Mouse (Mus musculus) CH12.LX (cell line): ENCODE results near the gene Mrtfb. TPM values are rescaled to one million over a fixed set of nuclear protein-coding genes. Genes with fewer than 3 reads are reported as not detected.

Source experiments
- DNase-seq: peaks from one replicate; pipeline ENCODE4 v3.0.0-alpha.2; 2013; ENCODE audit errors: extremely low read depth
- H3K27ac ChIP-seq: 2 replicates; pipeline ENCODE4 v1.5.1; 2012; ENCODE audit warnings: low read depth, mild to moderate bottlenecking, control low read depth, moderate library complexity; ENCODE audit not compliant: insufficient read depth
- H3K27me3 ChIP-seq: replicated peaks from 2 replicates; pipeline ENCODE3; 2012; ENCODE audit warnings: inconsistent platforms
- H3K36me3 ChIP-seq, 2 experiments: replicated peaks in 1 of 2; 2 replicates each; pipeline versions ENCODE3 to v1.6.1; 2012; ENCODE audit warnings: inconsistent platforms in 1 of 2, low read length in 1 of 2, mild to moderate bottlenecking in 1 of 2, mixed read lengths in 1 of 2, moderate library complexity in 1 of 2; ENCODE audit not compliant: control insufficient read depth in 1 of 2, insufficient read depth in 1 of 2
- H3K4me1 ChIP-seq, 2 experiments: 2 replicates each; pipeline ENCODE4 v1.6.1; 2012; ENCODE audit warnings: inconsistent platforms in 1 of 2, moderate library complexity in 1 of 2; ENCODE audit not compliant: insufficient read depth in 2 of 2, control insufficient read depth in 1 of 2
- H3K4me2 ChIP-seq: 2 replicates; pipeline ENCODE4 v1.6.1; 2012; ENCODE audit warnings: low read depth, mild to moderate bottlenecking, control low read depth; ENCODE audit not compliant: poor library complexity, insufficient read depth, severe bottlenecking
- H3K4me3 ChIP-seq, 3 experiments: fragments of 150-350 bp in 1 of 3; sonication (generic) in 1 of 3; replicated peaks in 1 of 3; 2 replicates each; pipeline versions ENCODE3 to v1.5.1; 2011 to 2012; ENCODE audit warnings: low read depth in 2 of 3, low read length in 2 of 3, mild to moderate bottlenecking in 2 of 3, moderate library complexity in 2 of 3, control low read depth in 1 of 3, improper control_type of control experiment in 1 of 3, inconsistent platforms in 1 of 3, mixed read lengths in 1 of 3; ENCODE audit not compliant: poor library complexity in 1 of 3
- H3K79me2 ChIP-seq: replicated peaks from 2 replicates; pipeline ENCODE4 v1.6.1; 2012; ENCODE audit warnings: mild to moderate bottlenecking, moderate library complexity; ENCODE audit not compliant: control insufficient read depth, poor library complexity, insufficient read depth, severe bottlenecking; ENCODE audit errors: extremely low read depth
- H3K9ac ChIP-seq: 2 replicates; pipeline ENCODE4 v1.6.1; 2012; ENCODE audit warnings: low read depth, mild to moderate bottlenecking, control low read depth, moderate library complexity; ENCODE audit not compliant: insufficient read depth
- H3K9me3 ChIP-seq: replicated peaks from 2 replicates; pipeline ENCODE3; 2012; ENCODE audit warnings: low read length, inconsistent platforms, mixed read lengths
- BHLHE40 ChIP-seq: IDR thresholded peaks from 2 replicates; pipeline ENCODE4 v1.6.1; 2011; ENCODE audit warnings: mild to moderate bottlenecking, low read depth, low read length, improper control_type of control experiment
- CHD2 ChIP-seq: IDR thresholded peaks from 2 replicates; pipeline ENCODE4 v1.6.1; 2011; ENCODE audit warnings: low read length, improper control_type of control experiment
- CTCF ChIP-seq, 2 experiments: IDR thresholded peaks in 1 of 2; conservative IDR thresholded peaks in 1 of 2; 2 replicates each; pipeline ENCODE4 v1.5.1; 2011 to 2012; ENCODE audit warnings: low read depth in 2 of 2, low read length in 2 of 2, improper control_type of control experiment in 1 of 2, inconsistent platforms in 1 of 2, mild to moderate bottlenecking in 1 of 2, moderate library complexity in 1 of 2
- ELF1 ChIP-seq: IDR thresholded peaks from 2 replicates; pipeline ENCODE4 v1.6.1; 2014; ENCODE audit warnings: low read depth, mild to moderate bottlenecking, inconsistent platforms, low read length, improper control_type of control experiment
- EP300 ChIP-seq: IDR thresholded peaks from 2 replicates; pipeline ENCODE4 v1.6.1; 2011; ENCODE audit warnings: low read length, improper control_type of control experiment
- GABPA ChIP-seq: IDR thresholded peaks from 2 replicates; pipeline ENCODE4 v1.6.1; 2012; ENCODE audit warnings: low read depth, low read length, improper control_type of control experiment, inconsistent platforms; ENCODE audit not compliant: insufficient replicate concordance
- HCFC1 ChIP-seq: IDR thresholded peaks from 2 replicates; pipeline ENCODE4 v1.6.1; 2012; ENCODE audit warnings: low read depth, mild to moderate bottlenecking, inconsistent platforms, low read length, improper control_type of control experiment
- IRF4 ChIP-seq: IDR thresholded peaks from 2 replicates; pipeline ENCODE4 v1.6.1; 2014; ENCODE audit warnings: low read depth, mild to moderate bottlenecking, inconsistent platforms, low read length, improper control_type of control experiment
- JUN ChIP-seq: IDR thresholded peaks from 2 replicates; pipeline ENCODE4 v1.6.1; 2011; ENCODE audit warnings: low read depth, mild to moderate bottlenecking, low read length, improper control_type of control experiment, moderate library complexity; ENCODE audit not compliant: insufficient read depth
- JUND ChIP-seq: conservative IDR thresholded peaks from 2 replicates; pipeline ENCODE4 v1.6.1; 2011; ENCODE audit warnings: low read depth, low read length, improper control_type of control experiment
- KAT2A ChIP-seq: IDR thresholded peaks from 2 replicates; pipeline ENCODE4 v1.6.1; 2012; ENCODE audit warnings: low read length, improper control_type of control experiment, inconsistent platforms; ENCODE audit not compliant: insufficient replicate concordance
- MAFK ChIP-seq: IDR thresholded peaks from 2 replicates; pipeline ENCODE4 v1.6.1; 2011; ENCODE audit warnings: low read length, improper control_type of control experiment; ENCODE audit not compliant: insufficient replicate concordance
- MAX ChIP-seq: IDR thresholded peaks from 2 replicates; pipeline ENCODE4 v1.6.1; 2011; ENCODE audit warnings: low read length, improper control_type of control experiment
- MAZ ChIP-seq: IDR thresholded peaks from 2 replicates; pipeline ENCODE4 v1.6.1; 2012; ENCODE audit warnings: low read depth, mild to moderate bottlenecking, inconsistent platforms, low read length, improper control_type of control experiment, moderate library complexity
- MEF2A ChIP-seq: IDR thresholded peaks from 2 replicates; pipeline ENCODE4 v1.6.1; 2014; ENCODE audit warnings: low read depth, mild to moderate bottlenecking, inconsistent platforms, low read length, improper control_type of control experiment, borderline replicate concordance
- NRF1 ChIP-seq: IDR thresholded peaks from 2 replicates; pipeline ENCODE4 v1.6.1; 2014; ENCODE audit warnings: low read depth, mild to moderate bottlenecking, inconsistent platforms, low read length, improper control_type of control experiment, moderate library complexity
- POLR2AphosphoS2 ChIP-seq: IDR thresholded peaks from 2 replicates; pipeline ENCODE4 v1.6.1; 2011; ENCODE audit warnings: low read depth, low read length, improper control_type of control experiment
- RAD21 ChIP-seq: IDR thresholded peaks from 2 replicates; pipeline ENCODE4 v1.6.1; 2011; ENCODE audit warnings: low read depth, mild to moderate bottlenecking, low read length, improper control_type of control experiment, moderate library complexity
- RCOR1 ChIP-seq: conservative IDR thresholded peaks from 2 replicates; pipeline ENCODE4 v1.6.1; 2012; ENCODE audit warnings: low read depth, mild to moderate bottlenecking, inconsistent platforms, low read length, improper control_type of control experiment
- SIN3A ChIP-seq: IDR thresholded peaks from 2 replicates; pipeline ENCODE4 v1.6.1; 2012; ENCODE audit warnings: low read length, improper control_type of control experiment, inconsistent platforms
- SMC3 ChIP-seq: IDR thresholded peaks from 2 replicates; pipeline ENCODE4 v1.6.1; 2011; ENCODE audit warnings: low read depth, low read length, improper control_type of control experiment
- TCF12 ChIP-seq: IDR thresholded peaks from 2 replicates; pipeline ENCODE4 v1.6.1; 2014; ENCODE audit warnings: low read depth, mild to moderate bottlenecking, inconsistent platforms, low read length, improper control_type of control experiment
- UBTF ChIP-seq: IDR thresholded peaks from 2 replicates; pipeline ENCODE4 v1.6.1; 2012; ENCODE audit warnings: low read depth, mild to moderate bottlenecking, inconsistent platforms, low read length, improper control_type of control experiment, moderate library complexity
- USF1 ChIP-seq: IDR thresholded peaks from 2 replicates; pipeline ENCODE4 v1.6.1; 2014; ENCODE audit warnings: low read depth, mild to moderate bottlenecking, inconsistent platforms, low read length, improper control_type of control experiment
- ZMIZ1 ChIP-seq: IDR thresholded peaks from 2 replicates; pipeline ENCODE4 v1.6.1; 2012; ENCODE audit warnings: low read depth, mild to moderate bottlenecking, inconsistent platforms, low read length, improper control_type of control experiment
- ZNF384 ChIP-seq: IDR thresholded peaks from 2 replicates; pipeline ENCODE4 v1.6.1; 2012; ENCODE audit warnings: low read depth, low read length, improper control_type of control experiment, inconsistent platforms
- dilution Hi-C: fragments of 300-500 bp; cut with MboI; formaldehyde crosslinking; loops from 2 replicates; pipeline ENCODE4 v1.14.3; 2020; ENCODE audit warnings: low sequenced_read_pairs; ENCODE audit not compliant: extremely low pct_unique_long_range_greater_than_20kb, extremely low pct_ligation_motif_present
- in situ Hi-C: fragments of 300-500 bp; cut with MboI; formaldehyde crosslinking; loops from 3 replicates; pipeline ENCODE4 v1.14.3; 2019; ENCODE audit warnings: low sequenced_read_pairs, low pct_ligation_motif_present, low pct_unique_long_range_greater_than_20kb, mixed read lengths
- polyA plus RNA-seq: library from polyadenylated mRNA; unstranded; fragments of >175 nt; gene quantifications from 2 replicates; pipeline ENCODE4 v1.2.1, GENCODE M21; 2012; ENCODE audit warnings: low read depth; ENCODE audit not compliant: insufficient read length
- total RNA-seq, 2 experiments: library from RNA; depleted of rRNA; stranded (reverse); fragments of 300-350 nt in 1 of 2; fragments of >200 nt in 1 of 2; gene quantifications; 2 replicates each; pipeline ENCODE4 v1.2.3; 2012 to 2014

The Mrtfb gene
- total and polyA plus RNA-seq, 3 experiments = 3.2 to 9.4 (median 4.4) TPM

DNA sequence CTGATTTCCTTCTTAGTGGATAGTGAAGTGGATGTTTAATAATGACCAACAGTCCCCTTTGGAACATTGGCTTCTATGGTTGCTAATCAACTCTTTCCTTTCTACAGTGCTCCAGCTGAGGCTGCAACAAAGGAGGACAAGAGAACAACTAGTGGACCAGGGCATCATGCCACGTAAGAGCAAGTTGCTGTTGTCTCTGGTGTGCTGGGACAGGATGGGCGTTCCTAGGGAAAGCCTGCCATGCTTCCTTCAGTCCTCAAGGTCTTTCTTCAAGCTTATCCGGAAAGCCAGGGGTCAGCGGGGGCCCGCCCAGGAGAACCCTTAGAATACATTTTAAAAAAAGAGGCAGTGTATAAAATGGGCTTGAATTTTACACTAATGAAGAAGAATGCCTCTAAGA is 121.9 kb downstream of the Mrtfb start:
- DNase-seq = no peak
- Histone ChIP-seq H3K79me2 (no peaks in the 10 kb centered on the region), H3K36me3 (peaks cover 0 to 15% of the 10 kb centered on the region in 2 experiments), H3K4me1 (no peaks in the 10 kb centered on the region), H3K27ac (no peak overlapping the region), H3K9ac (no peak overlapping the region), H3K9me3 (no peaks in the 10 kb centered on the region), H3K4me2 (no peak overlapping the region), H3K4me3 (no peak overlapping the region), H3K27me3 (no peaks in the 10 kb centered on the region)
- in situ Hi-C loops = no loop called here
- TF ChIP-seq ZNF384 (no peak), GABPA (no peak), JUND (no peak), POLR2AphosphoS2 (no peak), NRF1 (no peak), KAT2A (no peak)
- dilution Hi-C loops = no loop called here

DNA sequence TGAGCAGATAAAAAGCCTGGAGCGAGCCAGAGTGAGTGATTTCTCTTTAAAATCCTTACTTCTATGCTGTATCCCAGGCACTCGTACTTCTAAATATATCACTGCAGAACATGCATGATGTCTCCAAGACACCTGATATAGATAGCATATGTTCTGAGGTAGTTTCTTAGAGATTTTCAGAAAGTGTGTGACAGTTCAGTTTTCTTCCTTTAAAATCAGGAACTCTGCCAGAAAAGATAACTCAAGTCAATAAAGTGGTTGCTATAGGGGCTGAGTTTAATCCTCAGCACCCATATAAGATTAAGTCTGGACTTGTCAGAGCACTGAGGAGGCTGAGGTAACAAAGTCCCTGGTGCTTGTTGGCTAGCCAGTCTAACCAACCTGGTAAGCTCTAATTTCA is 123.6 kb downstream of the Mrtfb start:
- H3K4me2 ChIP-seq = no peak overlapping the region
- H3K4me3 ChIP-seq = no peak overlapping the region
- H3K9me3 ChIP-seq = no peaks in the 10 kb centered on the region
- no peak for DNase-seq
- H3K36me3 ChIP-seq = peaks cover 5 to 26% of the 10 kb centered on the region in 2 experiments
- no peaks in the 10 kb centered on the region for H3K79me2 ChIP-seq
- in situ Hi-C loops (no loop called here), dilution Hi-C loops (no loop called here)
- no peaks in the 10 kb centered on the region for H3K27me3 ChIP-seq
- no peak overlapping the region for H3K27ac ChIP-seq
- TF ChIP-seq ELF1 (no peak), SIN3A (no peak), MAX (no peak), RCOR1 (no peak), IRF4 (no peak), CTCF (conservative IDR thresholded peaks at IDR 0.05 in 1 of 2, IDR thresholded peaks at IDR 0.05 in 1 of 2; ENCODE audit: low read depth in 2 of 2, low read length in 2 of 2) (no peak), BHLHE40 (no peak), MEF2A (no peak), CHD2 (no peak), UBTF (no peak)
- H3K9ac ChIP-seq = no peak overlapping the region
- H3K4me1 ChIP-seq = no peaks in the 10 kb centered on the region

DNA sequence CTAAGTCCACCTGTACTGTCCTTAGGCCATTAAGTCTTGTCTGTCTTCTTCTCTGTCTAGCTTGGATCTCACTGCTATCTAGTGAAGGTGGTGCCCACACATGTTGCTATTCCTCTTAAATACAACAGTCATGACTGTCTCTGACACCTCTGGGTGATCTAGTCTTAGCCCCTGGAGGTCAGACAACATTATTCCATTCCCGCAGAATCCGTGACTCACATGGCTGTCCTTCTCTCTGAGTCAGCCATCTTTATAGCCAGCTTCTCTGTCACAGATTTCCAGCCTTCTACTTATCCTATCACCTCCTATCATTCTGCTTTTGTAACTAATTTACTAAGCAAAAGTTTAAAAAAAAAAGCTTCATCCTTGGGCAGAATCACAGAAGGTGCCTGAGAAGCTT is 125.5 kb downstream of the Mrtfb start:
- H3K36me3 ChIP-seq = peaks cover 9 to 44% of the 10 kb centered on the region in 2 experiments
- DNase-seq = no peak

More for the DNA sequence above, 125.5 kb downstream of the Mrtfb start:
- Histone ChIP-seq H3K4me3 (no peak overlapping the region), H3K9me3 (no peaks in the 10 kb centered on the region), H3K4me1 (no peaks in the 10 kb centered on the region), H3K27ac (no peak overlapping the region), H3K9ac (no peak overlapping the region), H3K27me3 (no peaks in the 10 kb centered on the region), H3K79me2 (no peaks in the 10 kb centered on the region), H3K4me2 (no peak overlapping the region)
- in situ Hi-C loops = no loop called here
- dilution Hi-C loops = no loop called here
- TF ChIP-seq MAZ (no peak), POLR2AphosphoS2 (no peak), MEF2A (no peak), HCFC1 (no peak), EP300 (no peak), JUN (no peak), BHLHE40 (no peak), CTCF (conservative IDR thresholded peaks at IDR 0.05 in 1 of 2, IDR thresholded peaks at IDR 0.05 in 1 of 2; ENCODE audit: low read depth in 2 of 2, low read length in 2 of 2) (no peak), RAD21 (no peak), KAT2A (no peak), SMC3 (no peak), SIN3A (no peak), MAFK (no peak), ZMIZ1 (no peak), USF1 (no peak), TCF12 (no peak), JUND (no peak), IRF4 (no peak)
